Mouse (Mus musculus) embryonic facial prominence, embryonic 10.5 days (tissue): Measurements from ENCODE around the gene Pir. TPM values are rescaled to one million over a fixed set of nuclear protein-coding genes. Genes with fewer than 3 reads are reported as not detected.
A peak's percentile ranks its signal among the peaks of the same experiment; 100 is the strongest.

Experiments
- DNase-seq: peaks from one replicate; pipeline ENCODE4 v3.0.0-alpha.2; 2017; ENCODE audit warnings: low spot score
- H3K27ac ChIP-seq: fragments of 300-500 bp; sonication (generic); replicated peaks from 2 replicates; pipeline ENCODE4 v1.5.1; 2016; ENCODE audit warnings: mild to moderate bottlenecking
- H3K27me3 ChIP-seq: fragments of 300-500 bp; sonication (generic); replicated peaks from 2 replicates; pipeline ENCODE4 v1.6.1; 2016; ENCODE audit warnings: low read depth, mild to moderate bottlenecking; ENCODE audit not compliant: poor library complexity, severe bottlenecking
- H3K36me3 ChIP-seq: fragments of 300-500 bp; sonication (generic); replicated peaks from 2 replicates; pipeline ENCODE4 v1.6.1; 2016; ENCODE audit warnings: mild to moderate bottlenecking, moderate library complexity
- H3K4me1 ChIP-seq: fragments of 300-500 bp; sonication (generic); 2 replicates; pipeline ENCODE4 v1.6.1; 2016
- H3K4me3 ChIP-seq: fragments of 300-500 bp; sonication (generic); 2 replicates; pipeline ENCODE4 v1.5.1; 2016; ENCODE audit warnings: mild to moderate bottlenecking, moderate library complexity
- H3K9me3 ChIP-seq: fragments of 300-500 bp; sonication (generic); 2 replicates; pipeline ENCODE4 v1.6.1; 2016; ENCODE audit warnings: mild to moderate bottlenecking
- whole genome bisulfite sequencing: fragments of 180-500 bp; shearing (Covaris S2); methylation state at CpG from one replicate; pipeline ENCODE4 v1.1.7; 2016; 5-methylcytosine and 5-hydroxymethylcytosine counted together
- polyA plus RNA-seq: library from polyadenylated mRNA; unstranded; fragments of >200 nt; fragmentation: Nextera tagmentation; extraction: Ambion mirVana; gene quantifications from 2 replicates; pipeline ENCODE4 v1.2.1, GENCODE M21; 2016

The Pir gene
- polyA plus RNA-seq: 8.0 and 10.0 TPM in 2 replicates

DNA sequence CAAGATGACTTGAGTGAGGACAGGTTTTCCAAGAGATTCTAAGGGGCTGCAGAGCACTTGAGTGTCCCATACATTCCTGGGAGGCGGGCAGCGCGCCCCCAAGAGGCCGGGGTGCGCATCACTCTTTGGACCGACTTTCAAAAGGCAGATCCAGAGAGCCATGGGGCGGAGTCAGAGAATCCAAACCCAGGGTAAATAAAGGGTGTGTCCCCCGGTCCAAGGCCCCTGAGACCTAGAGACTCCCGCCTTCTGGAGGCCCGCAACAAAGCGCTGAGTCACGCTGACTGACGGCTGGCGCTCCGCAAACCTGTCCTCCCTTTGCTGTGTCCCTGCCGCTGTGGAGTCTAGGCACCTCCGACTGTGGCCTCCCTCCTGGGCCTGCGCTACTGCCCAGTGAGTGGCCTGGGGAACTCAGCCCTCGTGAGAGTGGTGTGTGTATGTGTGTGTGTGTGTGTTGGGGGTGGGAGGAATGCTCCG, at the start of gene Pir:
Gene Pir, plus strand, starts transcription at position 87 of the 477 bp plus-strand sequence.
- peak within 1 kb of the TSS; percentile 56 for H3K4me3 ChIP-seq
- H3K9me3 ChIP-seq: no peaks in the 10 kb centered on the region
- peak within 1 kb of the TSS; percentile 81 for H3K27ac ChIP-seq
- no peaks in the 10 kb centered on the region for H3K36me3 ChIP-seq
- peaks cover 80% of the 10 kb centered on the region for H3K27me3 ChIP-seq
- DNase-seq: peak; percentile 67
- 18% methylated on average over 20 of the region's 20 CpGs for WGBS
- no peaks in the 10 kb centered on the region for H3K4me1 ChIP-seq

DNA sequence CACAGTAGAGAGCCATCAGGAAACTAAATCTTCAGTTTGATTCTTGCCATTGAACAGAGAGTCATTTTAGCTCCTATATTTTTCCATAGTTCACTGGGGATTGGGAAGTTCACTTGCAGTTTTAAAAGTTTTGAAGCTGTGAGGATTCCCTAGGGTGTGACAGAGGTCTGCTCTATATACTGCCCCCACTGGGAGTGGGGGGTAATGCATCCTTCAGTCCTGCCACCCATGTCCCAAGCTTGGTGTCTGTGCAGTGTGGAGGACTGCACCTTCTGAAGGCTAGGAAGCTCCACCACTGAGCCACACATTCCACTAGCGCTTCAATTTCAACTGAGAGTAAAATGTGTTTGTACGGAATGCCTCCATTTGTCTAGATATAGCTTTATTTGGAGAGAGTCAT, 47.2 kb upstream of the Pir start:
- WGBS: 67% methylated on average over 2 of the region's 2 CpGs
- H3K9me3 ChIP-seq: no peaks in the 10 kb centered on the region
- H3K36me3 ChIP-seq: no peaks in the 10 kb centered on the region
- H3K4me1 ChIP-seq: no peaks in the 10 kb centered on the region
- DNase-seq: no peak
- no peak overlapping the region for H3K27ac ChIP-seq
- H3K4me3 ChIP-seq: no peak overlapping the region
- peaks cover 69% of the 10 kb centered on the region for H3K27me3 ChIP-seq

DNA sequence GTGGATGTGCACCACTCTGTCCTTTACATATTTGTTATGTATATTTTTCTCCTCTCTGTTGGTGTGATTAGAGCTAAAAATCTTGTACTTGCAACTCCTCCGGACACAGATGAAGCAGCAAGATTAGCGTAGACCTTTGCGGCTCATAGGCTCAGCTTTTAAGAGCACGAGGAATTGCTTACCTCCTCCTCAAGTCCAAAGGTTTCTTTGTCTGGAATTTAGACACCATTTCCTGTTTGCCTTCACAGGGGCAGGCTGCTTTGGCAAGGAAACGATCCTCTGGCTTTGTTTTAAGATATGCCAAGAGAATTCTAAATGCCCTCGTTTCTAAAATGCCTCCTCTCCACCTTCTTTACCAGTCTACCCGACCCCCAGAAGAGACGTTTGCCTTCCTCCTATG, 35.8 kb upstream of the Pir start:
- peaks cover 48% of the 10 kb centered on the region for H3K27me3 ChIP-seq
- no peaks in the 10 kb centered on the region for H3K36me3 ChIP-seq

DNA sequence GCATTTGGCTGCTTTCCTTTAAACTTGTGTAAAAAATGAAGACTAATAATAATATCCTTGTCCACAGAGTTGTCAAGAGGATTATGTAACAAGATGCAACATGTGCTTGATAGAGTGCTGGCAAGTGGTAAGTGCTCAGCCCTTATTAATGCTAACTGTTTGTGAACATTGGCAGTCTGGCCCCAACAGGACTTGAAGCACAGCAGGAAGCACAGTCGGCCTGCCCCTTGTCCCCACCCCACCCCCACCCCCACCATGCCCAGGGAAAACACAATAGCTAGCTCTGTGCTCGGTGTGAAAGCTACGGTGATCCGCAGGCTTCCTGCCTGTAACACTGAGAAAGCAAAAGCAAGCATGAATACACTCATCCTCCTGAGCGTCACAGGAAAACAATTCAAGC, 23.5 kb upstream of the Pir start:
- Histone ChIP-seq H3K4me1 (peaks cover 3% of the 10 kb centered on the region; the same call in 1 of the 2 replicates), H3K27ac (0 out of 2 replicates have a peak overlapping the region, but pooled peaks have one; percentile 30), H3K27me3 (peaks cover 61% of the 10 kb centered on the region), H3K4me3 (no peak overlapping the region), H3K9me3 (no peaks in the 10 kb centered on the region), H3K36me3 (no peaks in the 10 kb centered on the region)
- DNase-seq: peak; percentile 25
- 22% methylated on average over 5 of the region's 5 CpGs for WGBS

More for the DNA sequence above, 35.8 kb upstream of the Pir start:
- WGBS: 58% methylated on average over 8 of the region's 8 CpGs
- Histone ChIP-seq H3K9me3 (no peaks in the 10 kb centered on the region), H3K4me3 (no peak overlapping the region), H3K4me1 (no peaks in the 10 kb centered on the region), H3K27ac (no peak overlapping the region)
- no peak for DNase-seq

DNA sequence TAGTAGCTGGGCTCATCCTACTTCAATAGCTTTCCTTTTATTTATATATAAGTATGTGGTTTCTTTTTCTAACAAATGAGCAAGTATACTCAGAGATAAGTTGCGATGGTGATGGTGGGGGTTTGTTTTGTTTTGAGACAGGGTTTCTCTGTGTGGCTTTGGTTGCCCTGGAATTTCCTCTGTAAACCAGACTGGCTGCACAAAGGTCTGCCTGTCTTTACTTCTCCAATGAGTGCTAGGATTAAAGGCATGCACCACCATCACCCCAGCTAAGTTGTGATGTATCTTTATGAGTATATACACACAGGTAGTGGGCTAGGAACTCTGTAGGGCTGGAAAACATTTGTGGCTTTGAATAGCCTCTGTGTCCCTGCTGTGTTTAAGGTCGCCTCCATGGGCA, 22.4 kb upstream of the Pir start:
- Histone ChIP-seq H3K27ac (no peak overlapping the region), H3K36me3 (no peaks in the 10 kb centered on the region), H3K27me3 (peaks cover 71% of the 10 kb centered on the region), H3K4me1 (peaks cover 3% of the 10 kb centered on the region; the same call in 1 of the 2 replicates), H3K9me3 (no peaks in the 10 kb centered on the region), H3K4me3 (no peak overlapping the region)
- DNase-seq: no peak
- 51% methylated on average over 2 of the region's 2 CpGs for WGBS

DNA sequence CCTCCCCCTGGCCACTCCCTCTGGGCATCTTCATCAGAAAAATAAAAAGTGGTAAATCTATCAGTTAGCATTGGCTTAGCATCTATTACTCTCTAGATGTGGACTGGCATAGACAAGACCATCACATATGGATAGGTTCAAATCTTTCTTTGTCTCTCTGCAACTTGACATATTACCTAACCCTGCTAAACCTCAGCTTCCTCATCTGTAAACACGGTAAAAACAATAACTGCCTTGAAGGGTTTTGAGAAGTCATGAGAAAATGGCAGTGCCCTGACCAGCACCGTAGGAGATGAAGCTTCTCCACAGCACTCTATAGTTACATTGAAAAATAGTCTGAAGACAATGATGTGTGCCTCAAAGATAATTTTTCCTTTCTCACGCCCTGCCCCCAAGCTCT, 12.6 kb upstream of the Pir start:
- H3K4me3 ChIP-seq: no peak overlapping the region
- peaks cover 95% of the 10 kb centered on the region for H3K27me3 ChIP-seq
- H3K27ac ChIP-seq: no peak overlapping the region
- H3K36me3 ChIP-seq: no peaks in the 10 kb centered on the region
- H3K9me3 ChIP-seq: no peaks in the 10 kb centered on the region
- DNase-seq: no peak
- no peaks in the 10 kb centered on the region for H3K4me1 ChIP-seq
- 85% methylated on average over 3 of the region's 3 CpGs for WGBS

DNA sequence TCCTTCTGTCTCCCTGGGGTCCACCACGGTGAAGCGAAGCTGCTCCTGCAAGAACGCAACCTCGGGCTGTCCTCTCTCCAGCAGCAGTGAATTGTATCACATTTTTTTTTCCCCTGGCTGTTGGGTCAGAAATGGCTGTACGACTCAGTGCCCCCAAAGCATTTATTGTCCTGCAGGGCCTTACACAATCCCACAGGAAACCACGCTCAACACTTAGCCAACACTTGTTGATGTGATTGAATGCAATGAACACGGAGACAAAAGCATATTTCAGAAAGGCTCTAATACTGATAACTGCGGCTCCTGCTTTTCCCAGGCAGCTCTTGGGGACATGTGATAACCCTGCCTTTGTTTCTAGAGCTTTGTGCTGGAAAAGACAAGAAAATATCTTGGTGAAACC, 11.1 kb upstream of the Pir start, which contains the start of gene Bmx:
Gene Bmx, minus strand, starts transcription at position 137 of the 400 bp plus-strand sequence.
- Histone ChIP-seq H3K36me3 (no peaks in the 10 kb centered on the region), H3K9me3 (no peaks in the 10 kb centered on the region), H3K27ac (no peak within 1 kb of the TSS), H3K4me1 (no peaks in the 10 kb centered on the region), H3K27me3 (peaks cover 99% of the 10 kb centered on the region), H3K4me3 (no peak within 1 kb of the TSS)
- DNase-seq: no peak
- WGBS: 77% methylated on average over 8 of the region's 8 CpGs

DNA sequence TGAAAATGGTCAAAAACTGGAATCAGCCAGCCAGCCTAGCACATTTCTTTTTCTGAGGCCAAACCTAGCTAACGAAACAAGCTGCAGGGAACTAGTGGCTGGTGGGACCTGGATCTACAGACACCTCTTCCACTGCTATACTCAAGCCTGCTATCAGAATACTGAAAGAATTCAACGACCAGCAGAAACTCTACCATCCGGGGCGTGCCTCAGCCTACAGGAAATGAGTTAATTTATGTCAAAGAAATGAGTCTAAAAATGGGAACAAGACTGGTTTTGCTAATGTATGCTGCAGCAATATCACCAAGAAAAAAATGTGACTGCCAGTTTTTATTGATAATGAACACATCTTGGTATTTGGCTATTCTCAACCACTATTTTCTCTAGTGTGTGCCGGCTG, 10.5 kb upstream of the Pir start:
- H3K4me1 ChIP-seq: no peaks in the 10 kb centered on the region
- H3K36me3 ChIP-seq: no peaks in the 10 kb centered on the region
- H3K9me3 ChIP-seq: no peaks in the 10 kb centered on the region
- peaks cover 99% of the 10 kb centered on the region for H3K27me3 ChIP-seq
- H3K4me3 ChIP-seq: no peak overlapping the region
- WGBS: 86% methylated on average over 5 of the region's 5 CpGs
- no peak for DNase-seq
- no peak overlapping the region for H3K27ac ChIP-seq

DNA sequence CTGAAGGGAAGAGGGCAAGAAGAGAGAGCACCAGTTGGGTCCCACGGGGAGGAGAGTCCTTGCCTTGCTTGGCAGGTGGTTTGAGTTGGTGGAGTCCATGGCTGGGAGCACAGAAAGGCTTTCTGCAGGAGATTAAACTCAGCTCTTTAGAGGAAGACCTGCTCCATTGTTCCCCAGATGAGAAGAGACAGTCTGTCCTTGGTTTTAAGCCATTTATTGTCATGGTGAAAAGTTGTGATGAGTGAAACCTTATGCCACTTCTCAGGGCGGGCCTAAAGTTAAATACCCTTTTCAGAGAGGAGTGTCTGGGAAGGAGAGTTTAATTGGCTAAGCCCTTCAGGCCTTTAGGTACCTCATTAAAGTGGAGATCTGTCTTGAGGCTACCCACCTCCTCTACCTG, 6.9 kb upstream of the Pir start:
- no peak overlapping the region for H3K27ac ChIP-seq
- DNase-seq: no peak
- H3K9me3 ChIP-seq: no peaks in the 10 kb centered on the region
- H3K4me3 ChIP-seq: no peak overlapping the region
- H3K27me3 ChIP-seq: peaks cover 92% of the 10 kb centered on the region
- 44% methylated on average over 2 of the region's 2 CpGs for WGBS
- H3K4me1 ChIP-seq: no peaks in the 10 kb centered on the region
- no peaks in the 10 kb centered on the region for H3K36me3 ChIP-seq

DNA sequence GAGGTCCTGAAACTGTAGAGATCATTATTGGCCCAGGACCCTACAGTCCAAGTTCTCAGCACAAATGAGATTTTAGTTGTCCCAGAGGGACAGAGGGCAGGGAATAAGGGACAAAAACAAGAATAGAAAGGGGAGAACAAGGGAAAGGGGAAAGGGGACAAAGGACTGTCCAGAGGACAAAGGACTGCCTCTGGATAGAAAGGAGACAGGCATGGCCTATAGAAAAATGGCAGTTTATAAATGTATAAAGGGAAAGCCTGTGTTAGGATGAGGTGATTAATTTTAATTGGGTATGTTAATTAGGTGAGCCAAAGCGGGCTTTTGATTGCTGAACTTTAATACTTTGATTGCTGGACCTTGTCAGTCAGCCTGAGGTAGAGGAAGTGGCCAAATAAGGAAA, 4.3 kb upstream of the Pir start:
- no peak overlapping the region for H3K4me3 ChIP-seq
- H3K36me3 ChIP-seq: no peaks in the 10 kb centered on the region
- peaks cover 92% of the 10 kb centered on the region for H3K27me3 ChIP-seq
- WGBS: 51% methylated on average over 1 of the region's 1 CpGs
- no peak for DNase-seq
- no peaks in the 10 kb centered on the region for H3K4me1 ChIP-seq
- no peak overlapping the region for H3K27ac ChIP-seq
- H3K9me3 ChIP-seq: no peaks in the 10 kb centered on the region

DNA sequence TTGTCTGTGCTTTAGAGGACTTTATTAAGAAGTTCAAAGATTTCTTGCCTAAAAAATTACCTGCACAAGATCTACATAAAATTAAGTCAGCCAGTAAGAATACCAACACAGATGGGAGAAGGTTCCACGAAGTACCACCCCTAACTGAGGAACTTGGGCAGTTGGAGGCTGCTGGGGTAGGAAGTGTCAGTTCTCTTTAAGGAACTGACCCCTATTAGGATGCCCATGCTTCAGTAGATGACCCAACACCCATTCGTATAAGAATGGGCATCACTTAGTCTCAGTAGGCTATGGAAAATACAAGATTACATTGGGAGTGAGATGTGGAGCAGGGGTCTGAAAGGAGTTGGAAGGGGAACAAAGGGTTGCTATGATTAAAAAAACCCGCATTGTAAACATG, 1.4 kb downstream of the Pir start:
- 94% methylated on average over 3 of the region's 3 CpGs for WGBS
- Histone ChIP-seq H3K9me3 (no peaks in the 10 kb centered on the region), H3K4me1 (no peaks in the 10 kb centered on the region), H3K27ac (no peak overlapping the region), H3K27me3 (peaks cover 82% of the 10 kb centered on the region), H3K36me3 (no peaks in the 10 kb centered on the region), H3K4me3 (no peak overlapping the region)
- no peak for DNase-seq

DNA sequence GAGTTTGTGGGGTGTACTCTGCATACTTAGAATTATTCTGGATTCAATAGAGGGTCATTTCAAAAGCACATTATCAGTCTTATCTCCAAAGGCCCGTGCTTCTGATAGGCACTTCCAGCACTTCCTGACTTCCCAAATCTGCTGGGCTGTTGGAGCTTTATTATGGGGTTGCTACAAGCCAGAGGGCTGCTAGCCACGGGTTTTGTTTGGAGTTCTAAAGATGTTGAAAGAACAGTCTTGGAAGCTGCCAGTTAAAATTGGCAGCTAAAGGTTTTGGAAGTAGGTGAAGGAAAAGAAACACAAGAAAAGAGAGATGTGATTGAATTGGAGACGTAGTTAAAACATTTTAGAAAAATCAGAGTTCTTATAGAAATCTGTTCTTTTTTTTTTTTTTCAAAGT, 6.4 kb downstream of the Pir start:
- no peak overlapping the region for H3K27ac ChIP-seq
- H3K4me3 ChIP-seq: no peak overlapping the region
- WGBS: 75% methylated on average over 3 of the region's 3 CpGs
- no peaks in the 10 kb centered on the region for H3K9me3 ChIP-seq
- H3K4me1 ChIP-seq: no peaks in the 10 kb centered on the region
- DNase-seq: no peak
- H3K36me3 ChIP-seq: no peaks in the 10 kb centered on the region
- peaks cover 51% of the 10 kb centered on the region for H3K27me3 ChIP-seq

DNA sequence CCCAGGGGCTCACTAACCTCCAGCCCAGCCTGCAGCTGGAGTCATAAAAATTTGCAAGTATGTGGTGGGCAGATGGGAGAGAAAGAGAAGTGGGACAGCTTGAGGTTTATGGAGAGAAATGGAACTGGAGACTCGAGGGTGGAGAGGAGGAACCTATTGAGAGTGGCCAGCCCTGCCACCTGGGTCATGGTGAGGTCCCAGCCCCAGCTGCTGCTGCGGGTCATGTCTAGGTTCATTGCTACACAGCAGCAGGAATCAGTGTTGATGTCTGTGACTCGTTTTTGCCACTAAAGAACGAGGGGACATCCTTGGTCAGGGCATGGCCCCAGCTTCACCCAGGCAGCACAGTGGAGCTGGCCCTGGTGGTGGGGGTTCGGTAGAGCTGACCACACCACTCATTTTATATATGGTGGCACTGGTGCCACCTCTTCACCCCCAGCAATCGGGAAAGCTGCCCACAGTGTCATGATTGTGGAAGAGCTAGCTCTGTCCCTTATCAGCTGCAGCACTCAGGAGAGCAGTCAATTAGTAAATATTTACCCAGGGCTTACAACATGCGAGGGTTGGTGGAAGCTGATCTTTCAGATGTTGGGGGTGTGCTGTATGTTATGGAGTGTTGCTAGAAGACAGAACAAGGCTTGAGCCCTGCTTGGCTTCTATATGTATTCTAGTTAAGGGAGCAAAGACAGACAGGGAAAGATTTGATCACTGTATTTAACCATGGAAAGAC, 11.9 kb downstream of the Pir start:
- WGBS: 75% methylated on average over 7 of the region's 7 CpGs

More for the DNA sequence above, 11.9 kb downstream of the Pir start:
- DNase-seq: no peak
- Histone ChIP-seq H3K36me3 (no peaks in the 10 kb centered on the region), H3K27me3 (peaks cover 58% of the 10 kb centered on the region), H3K27ac (no peak overlapping the region), H3K4me1 (no peaks in the 10 kb centered on the region), H3K9me3 (no peaks in the 10 kb centered on the region), H3K4me3 (no peak overlapping the region)
